Mouse (Mus musculus) embryonic facial prominence, embryonic 13.5 days (tissue): ENCODE measurements around the gene Tfip11. TPM values are rescaled to one million over a fixed set of nuclear protein-coding genes. Genes with fewer than 3 reads are reported as not detected.
A peak's percentile ranks its signal among the peaks of the same experiment; 100 is the strongest.

Experiments
- ATAC-seq: fragments of 200-750 bp; cut with Nextera tagmentation; 2 replicates; pipeline ENCODE4 v1.8.0; 2017; ENCODE audit warnings: low read depth; ENCODE audit not compliant: insufficient number of reproducible peaks, insufficient read depth, low FRiP score, low TSS enrichment
- H3K27ac ChIP-seq: fragments of 300-500 bp; sonication (generic); 2 replicates; pipeline ENCODE4 v1.5.1; 2015; ENCODE audit warnings: moderate library complexity, mild to moderate bottlenecking, inconsistent platforms
- H3K27me3 ChIP-seq: fragments of 300-500 bp; sonication (generic); 2 replicates; pipeline ENCODE4 v1.6.1; 2015; ENCODE audit warnings: mild to moderate bottlenecking, inconsistent platforms
- H3K36me3 ChIP-seq: fragments of 300-500 bp; sonication (generic); 2 replicates; pipeline ENCODE4 v1.6.1; 2015; ENCODE audit warnings: mild to moderate bottlenecking, inconsistent platforms
- H3K4me1 ChIP-seq: fragments of 300-500 bp; sonication (generic); 2 replicates; pipeline ENCODE4 v1.6.1; 2015; ENCODE audit warnings: inconsistent platforms
- H3K4me2 ChIP-seq: fragments of 300-500 bp; sonication (generic); 2 replicates; pipeline ENCODE4 v1.6.1; 2015; ENCODE audit warnings: moderate library complexity, mild to moderate bottlenecking, inconsistent platforms
- H3K4me3 ChIP-seq: fragments of 300-500 bp; sonication (generic); 2 replicates; pipeline ENCODE4 v1.5.1; 2015; ENCODE audit warnings: mild to moderate bottlenecking, inconsistent platforms
- H3K9ac ChIP-seq: fragments of 300-500 bp; sonication (generic); 2 replicates; pipeline ENCODE4 v1.6.1; 2015; ENCODE audit warnings: mild to moderate bottlenecking, inconsistent platforms
- H3K9me3 ChIP-seq: fragments of 300-500 bp; sonication (generic); 2 replicates; pipeline ENCODE4 v1.6.1; 2016; ENCODE audit warnings: inconsistent platforms
- WGBS: fragments of 180-500 bp; shearing (Covaris S2); methylation state at CpG from one replicate; pipeline ENCODE4 v1.1.7; 2015; ENCODE audit warnings: mixed read lengths; 5-methylcytosine and 5-hydroxymethylcytosine counted together
- polyA plus RNA-seq: library from polyadenylated mRNA; unstranded; fragments of >200 nt; fragmentation: Nextera tagmentation; extraction: Ambion mirVana; gene quantifications from 2 replicates; pipeline ENCODE4 v1.2.1, GENCODE M21; 2015

The Tfip11 gene
- polyA plus RNA-seq, 1 experiment from 2014 or later = 31.8 TPM

DNA sequence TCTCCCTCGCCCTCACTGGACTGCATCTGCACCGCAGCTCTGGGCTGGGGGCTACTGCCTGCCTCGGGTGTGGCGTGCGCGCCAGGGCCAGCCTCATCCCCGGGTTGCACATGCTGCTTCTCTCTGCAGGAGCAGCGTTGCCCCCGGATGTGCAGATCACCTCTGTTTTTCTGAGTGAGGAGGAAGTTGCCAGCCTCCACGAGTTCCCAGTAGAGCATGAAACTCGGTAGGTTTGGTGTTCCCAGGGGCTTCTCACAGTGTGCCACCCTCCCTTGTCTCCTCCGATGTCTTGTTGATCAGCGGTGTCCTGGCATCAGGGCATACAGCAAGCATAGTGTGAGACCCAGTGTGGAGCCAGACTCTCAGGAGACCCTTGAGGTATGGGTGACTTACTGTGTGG lies 43.2 kb downstream of the Tfip11 start:
- H3K9me3 ChIP-seq = no peaks in the 10 kb centered on the region
- no peak overlapping the region for H3K4me3 ChIP-seq
- ATAC-seq = no peak
- no peak overlapping the region for H3K27ac ChIP-seq
- 93% methylated on average over 13 of the region's 13 CpGs for whole genome bisulfite sequencing
- no peak overlapping the region for H3K4me2 ChIP-seq
- no peaks in the 10 kb centered on the region for H3K27me3 ChIP-seq
- peaks cover 93% of the 10 kb centered on the region for H3K36me3 ChIP-seq
- no peak overlapping the region for H3K9ac ChIP-seq
- H3K4me1 ChIP-seq = no peaks in the 10 kb centered on the region

DNA sequence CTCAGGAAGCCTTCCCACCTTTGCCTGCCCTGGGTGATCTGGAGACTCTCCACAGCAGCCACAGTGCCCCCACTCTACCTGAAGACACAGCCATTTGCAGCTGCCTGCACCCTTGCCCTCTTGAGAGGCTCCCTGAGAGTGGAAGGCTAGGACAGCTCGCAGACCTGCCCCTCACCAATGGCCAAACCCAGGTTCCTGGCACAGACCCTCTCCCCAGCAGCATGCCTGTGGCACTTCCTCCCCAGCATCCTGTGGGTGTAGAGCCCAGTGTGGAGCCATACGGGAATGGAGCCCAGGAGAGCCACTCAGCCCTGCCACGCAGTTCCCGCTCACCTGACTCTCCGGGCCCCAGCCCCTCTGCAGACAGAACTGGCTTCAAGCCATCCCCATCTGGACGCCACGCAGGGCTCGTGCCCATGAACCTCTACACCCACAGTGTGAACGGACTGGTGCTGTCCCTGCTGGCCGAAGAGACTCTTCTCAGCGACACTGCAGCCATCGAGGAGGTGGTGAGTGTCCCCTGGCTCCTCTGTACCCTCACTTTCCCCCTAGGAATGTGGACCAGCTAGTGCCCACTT lies 44.2 kb downstream of the Tfip11 start:
- Histone ChIP-seq H3K9ac (no peak overlapping the region), H3K4me3 (no peak overlapping the region), H3K27me3 (no peaks in the 10 kb centered on the region), H3K27ac (no peak overlapping the region; the same call in 1 of the 2 replicates), H3K4me2 (no peak overlapping the region), H3K36me3 (peaks cover 93% of the 10 kb centered on the region), H3K9me3 (no peaks in the 10 kb centered on the region), H3K4me1 (no peaks in the 10 kb centered on the region)
- ATAC-seq = no peak
- 93% methylated on average over 12 of the region's 12 CpGs for WGBS

DNA sequence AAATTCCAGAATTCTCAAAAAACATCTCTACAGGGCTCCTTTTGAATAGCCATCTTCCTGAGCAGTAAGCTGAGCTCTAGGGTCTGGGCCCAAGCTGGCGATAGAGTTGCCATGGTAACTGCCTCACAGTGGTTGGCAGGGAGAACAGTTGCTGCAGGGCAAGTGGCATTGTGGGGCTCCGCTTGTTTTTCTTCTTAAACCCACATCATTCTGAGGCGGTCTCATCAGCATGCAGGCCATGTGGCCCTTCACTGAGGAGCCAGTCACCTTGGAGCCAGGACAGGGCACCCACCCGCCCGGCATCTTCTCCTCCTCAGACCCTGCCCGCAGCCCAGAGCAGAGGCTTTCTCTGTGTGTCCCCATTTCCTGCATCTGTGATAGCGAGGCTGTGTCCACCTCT lies 45.8 kb downstream of the Tfip11 start:
- ATAC-seq = no peak
- Histone ChIP-seq H3K4me2 (no peak overlapping the region), H3K4me3 (no peak overlapping the region), H3K27ac (no peak overlapping the region), H3K9ac (no peak overlapping the region), H3K4me1 (no peaks in the 10 kb centered on the region), H3K36me3 (peaks cover 95% of the 10 kb centered on the region), H3K27me3 (no peaks in the 10 kb centered on the region), H3K9me3 (no peaks in the 10 kb centered on the region)
- WGBS = 63% methylated on average over 7 of the region's 7 CpGs

DNA sequence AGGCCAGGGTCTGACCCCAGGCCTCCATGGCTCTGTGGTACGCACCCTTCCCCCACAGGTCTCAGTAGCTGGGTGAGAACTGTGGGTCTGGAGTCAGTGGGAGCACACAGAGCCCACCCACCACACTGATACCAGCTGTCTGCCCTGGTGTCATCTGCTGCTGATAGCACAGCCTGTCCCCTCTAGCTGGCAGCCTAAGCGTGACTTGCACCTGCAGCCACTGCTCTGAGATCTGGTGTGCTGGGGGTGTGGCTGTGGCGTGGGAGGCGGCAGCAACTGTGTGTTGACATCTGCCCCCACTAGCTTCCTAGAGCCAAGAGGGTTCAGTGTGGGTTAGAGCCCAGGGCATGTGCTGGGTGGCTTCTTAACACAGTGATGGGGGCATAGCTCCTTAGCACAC lies 50.0 kb downstream of the Tfip11 start:
- Histone ChIP-seq H3K9me3 (no peaks in the 10 kb centered on the region), H3K36me3 (peaks cover 87% of the 10 kb centered on the region), H3K27me3 (no peaks in the 10 kb centered on the region), H3K4me1 (no peaks in the 10 kb centered on the region), H3K9ac (no peak overlapping the region), H3K4me2 (no peak overlapping the region), H3K4me3 (no peak overlapping the region), H3K27ac (no peak overlapping the region)
- ATAC-seq = no peak
- 84% methylated on average over 4 of the region's 4 CpGs for WGBS

DNA sequence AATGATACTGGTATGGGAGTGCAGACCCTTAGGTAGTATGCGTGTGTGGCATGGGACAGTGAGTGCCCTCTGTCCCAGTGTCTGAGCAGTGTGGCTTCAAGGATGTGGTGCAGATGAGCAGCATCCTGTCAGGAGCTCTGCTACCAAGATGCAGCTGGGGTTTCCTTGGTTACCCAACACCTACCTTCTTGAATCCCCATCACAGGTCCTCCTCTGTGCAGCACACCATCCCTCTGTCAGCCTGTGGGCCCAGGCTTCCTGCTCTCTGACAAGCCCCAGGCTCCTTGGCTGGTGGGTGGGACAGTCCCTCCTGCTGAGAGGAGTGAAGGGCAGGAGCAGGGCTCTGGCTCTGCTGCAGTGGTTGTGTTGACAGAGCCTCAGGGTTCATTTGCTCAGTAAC lies 51.2 kb downstream of the Tfip11 start:
- ATAC-seq = no peak
- 100% methylated on average over 1 of the region's 1 CpGs for WGBS
- Histone ChIP-seq H3K9ac (no peak overlapping the region), H3K27me3 (no peaks in the 10 kb centered on the region), H3K4me3 (no peak overlapping the region), H3K4me2 (no peak overlapping the region), H3K9me3 (no peaks in the 10 kb centered on the region), H3K4me1 (peaks cover 6% of the 10 kb centered on the region; the same call in 1 of the 2 replicates), H3K36me3 (peaks cover 76% of the 10 kb centered on the region), H3K27ac (no peak overlapping the region)

DNA sequence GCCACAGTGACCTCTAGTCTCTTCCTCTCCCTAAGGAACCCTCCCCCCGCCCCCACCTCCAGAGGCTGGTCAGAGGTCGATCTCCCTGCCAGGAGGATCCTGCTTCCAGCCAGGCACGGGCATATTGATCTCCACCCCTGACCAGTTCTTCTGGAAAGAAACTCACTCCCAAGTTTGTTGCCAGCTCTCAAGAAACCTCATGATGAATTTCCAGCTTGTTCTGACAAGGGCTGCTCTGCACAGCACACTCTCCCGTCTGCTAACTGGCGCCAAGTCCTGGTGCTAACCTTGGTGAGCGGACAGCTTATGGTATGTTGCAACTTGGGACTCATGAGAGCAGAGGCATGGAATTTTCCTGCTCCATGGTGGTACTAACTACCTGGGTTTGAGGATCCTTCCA lies 52.6 kb downstream of the Tfip11 start:
- H3K9me3 ChIP-seq = no peaks in the 10 kb centered on the region
- no peak overlapping the region for H3K27ac ChIP-seq
- ATAC-seq = no peak
- no peak overlapping the region for H3K4me3 ChIP-seq
- H3K27me3 ChIP-seq = no peaks in the 10 kb centered on the region
- H3K4me2 ChIP-seq = no peak overlapping the region
- H3K4me1 ChIP-seq = peaks cover 14% of the 10 kb centered on the region; the same call in 1 of the 2 replicates
- 78% methylated on average over 6 of the region's 6 CpGs for WGBS
- no peak overlapping the region for H3K9ac ChIP-seq
- peaks cover 63% of the 10 kb centered on the region for H3K36me3 ChIP-seq

DNA sequence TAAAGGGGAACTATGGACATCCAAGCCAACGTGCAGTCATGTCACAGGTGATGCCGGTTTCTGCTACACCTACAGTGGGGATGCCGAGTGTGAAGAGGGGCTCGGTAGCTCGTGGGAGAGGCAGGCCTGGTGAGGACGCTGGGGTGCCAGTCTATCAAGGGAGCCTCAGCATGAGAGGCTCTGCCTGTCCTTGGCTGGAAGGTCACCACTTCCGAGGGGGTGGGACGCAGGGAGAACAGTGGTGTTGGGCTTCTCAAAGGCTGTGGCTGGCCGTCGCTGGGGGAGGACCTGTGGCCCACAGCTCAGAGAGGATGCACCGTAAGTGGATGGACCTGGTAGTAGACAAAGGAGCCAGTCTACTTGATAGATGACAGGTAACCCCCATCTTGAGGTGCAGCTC lies 55.0 kb downstream of the Tfip11 start:
- H3K27me3 ChIP-seq = no peaks in the 10 kb centered on the region
- peaks cover 14% of the 10 kb centered on the region; the same call in 1 of the 2 replicates for H3K4me1 ChIP-seq
- H3K27ac ChIP-seq = no peak overlapping the region
- H3K4me3 ChIP-seq = no peak overlapping the region
- no peak overlapping the region for H3K9ac ChIP-seq
- no peak overlapping the region for H3K4me2 ChIP-seq
- peaks cover 53% of the 10 kb centered on the region for H3K36me3 ChIP-seq
- WGBS = 85% methylated on average over 11 of the region's 11 CpGs
- ATAC-seq = no peak
- no peaks in the 10 kb centered on the region for H3K9me3 ChIP-seq

DNA sequence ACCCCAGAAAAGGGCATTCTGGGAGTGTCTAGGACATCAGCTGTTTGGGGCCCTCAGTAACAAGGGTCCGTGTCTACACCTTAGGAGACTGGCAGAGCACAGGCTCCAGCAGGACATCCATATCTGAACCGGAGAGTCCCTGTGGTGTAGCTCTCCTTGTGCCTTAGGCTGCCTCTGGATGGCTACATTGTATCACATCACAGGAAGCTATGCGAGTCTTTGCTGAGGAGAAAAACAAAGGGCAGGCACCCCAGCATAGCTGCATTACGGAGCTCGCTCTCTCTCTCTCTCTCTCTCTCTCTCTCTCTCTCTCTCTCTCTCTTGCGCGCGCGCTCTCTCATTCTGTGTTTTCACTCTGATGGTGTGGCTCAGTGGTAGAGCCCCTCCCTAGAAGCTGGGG lies 55.9 kb downstream of the Tfip11 start:
- Histone ChIP-seq H3K36me3 (peaks cover 52% of the 10 kb centered on the region), H3K27ac (peak overlapping the region; percentile 72), H3K9me3 (no peaks in the 10 kb centered on the region), H3K4me3 (no peak overlapping the region), H3K4me1 (peaks cover 14% of the 10 kb centered on the region; the same call in 1 of the 2 replicates), H3K9ac (no peak overlapping the region), H3K4me2 (no peak overlapping the region), H3K27me3 (no peaks in the 10 kb centered on the region)
- ATAC-seq = no peak
- 59% methylated on average over 8 of the region's 9 CpGs for WGBS

DNA sequence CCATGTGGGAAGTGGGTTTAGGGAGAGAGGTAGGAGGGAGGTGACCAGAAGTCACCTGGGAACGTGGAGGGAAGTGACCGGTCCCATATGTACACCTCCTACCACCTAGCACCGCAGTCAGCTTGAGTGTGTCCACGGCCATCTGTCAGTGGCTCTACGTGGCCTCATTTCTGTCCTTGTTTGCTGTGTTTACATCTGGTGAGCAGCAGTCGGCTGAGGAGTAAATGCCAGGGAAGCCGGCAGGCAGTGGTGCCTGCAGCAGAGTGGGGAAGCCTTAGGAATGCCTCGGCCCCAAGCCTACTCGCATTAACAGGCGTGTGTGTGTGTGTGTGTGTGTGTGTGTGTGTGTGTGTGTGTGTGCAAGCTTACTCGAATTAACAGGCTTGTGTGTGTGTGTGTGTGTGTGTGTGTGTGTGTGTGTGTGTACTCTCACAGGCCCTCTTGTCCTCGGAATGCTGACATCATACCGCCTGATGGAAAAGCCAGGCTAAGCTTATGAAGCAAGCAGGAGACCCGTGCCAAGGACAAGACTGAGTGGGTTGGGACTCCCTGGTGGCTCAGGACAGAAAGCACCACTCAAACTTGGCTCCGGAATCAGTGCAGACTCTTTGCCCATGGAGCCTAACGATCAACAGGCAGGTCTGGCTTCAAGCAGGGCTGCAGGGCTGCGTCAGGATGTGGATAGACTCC lies 56.6 kb downstream of the Tfip11 start:
- H3K9ac ChIP-seq = no peak overlapping the region
- H3K4me1 ChIP-seq = peaks cover 14% of the 10 kb centered on the region; the same call in 1 of the 2 replicates
- 49% methylated on average over 17 of the region's 17 CpGs for WGBS
- no peak overlapping the region for H3K4me3 ChIP-seq
- 0 out of 2 replicates have a peak, but pooled peaks have one; percentile 21 for ATAC-seq
- H3K9me3 ChIP-seq = no peaks in the 10 kb centered on the region
- peaks cover 46% of the 10 kb centered on the region for H3K36me3 ChIP-seq
- no peak overlapping the region for H3K4me2 ChIP-seq
- no peaks in the 10 kb centered on the region for H3K27me3 ChIP-seq
- H3K27ac ChIP-seq = peak overlapping the region; percentile 72

DNA sequence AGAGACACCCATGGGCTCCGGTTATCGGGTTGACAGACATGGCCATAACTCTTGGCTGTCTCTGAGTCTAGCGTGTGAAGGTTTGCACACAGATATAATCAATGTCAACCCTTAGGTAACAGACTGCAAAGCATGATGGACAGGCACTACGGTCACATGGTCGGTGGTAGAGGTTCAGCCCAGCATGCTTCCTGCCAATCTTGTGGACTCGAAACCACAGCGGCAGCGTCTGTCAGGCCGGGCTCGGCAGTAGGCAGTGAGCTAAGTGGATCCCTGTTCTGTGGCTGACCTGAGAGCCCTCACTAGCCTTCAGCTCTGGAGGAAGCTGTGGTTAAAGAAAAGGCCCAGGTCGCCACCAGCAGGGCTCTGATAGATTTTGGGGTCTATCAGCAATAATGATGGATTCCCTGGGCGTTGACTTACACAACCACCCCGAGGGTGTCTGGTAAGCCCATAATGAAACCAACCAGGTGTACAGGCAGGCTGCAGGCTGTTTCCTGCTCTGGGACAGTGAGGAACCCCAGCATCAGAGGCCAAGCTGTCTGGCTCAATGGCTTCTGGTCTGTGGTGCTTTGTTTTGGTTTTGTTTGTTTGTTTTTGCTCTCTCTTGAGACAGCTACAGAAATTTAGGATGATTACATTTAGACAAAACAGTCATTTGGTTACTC lies 58.8 kb downstream of the Tfip11 start:
- 88% methylated on average over 13 of the region's 13 CpGs for WGBS
- peaks cover 6% of the 10 kb centered on the region; the same call in 1 of the 2 replicates for H3K27me3 ChIP-seq
- H3K27ac ChIP-seq = no peak overlapping the region
- H3K4me1 ChIP-seq = peaks cover 14% of the 10 kb centered on the region; the same call in 1 of the 2 replicates
- H3K9ac ChIP-seq = no peak overlapping the region
- H3K36me3 ChIP-seq = peaks cover 33% of the 10 kb centered on the region
- H3K4me2 ChIP-seq = no peak overlapping the region
- H3K4me3 ChIP-seq = no peak overlapping the region
- H3K9me3 ChIP-seq = no peaks in the 10 kb centered on the region
- ATAC-seq = no peak

DNA sequence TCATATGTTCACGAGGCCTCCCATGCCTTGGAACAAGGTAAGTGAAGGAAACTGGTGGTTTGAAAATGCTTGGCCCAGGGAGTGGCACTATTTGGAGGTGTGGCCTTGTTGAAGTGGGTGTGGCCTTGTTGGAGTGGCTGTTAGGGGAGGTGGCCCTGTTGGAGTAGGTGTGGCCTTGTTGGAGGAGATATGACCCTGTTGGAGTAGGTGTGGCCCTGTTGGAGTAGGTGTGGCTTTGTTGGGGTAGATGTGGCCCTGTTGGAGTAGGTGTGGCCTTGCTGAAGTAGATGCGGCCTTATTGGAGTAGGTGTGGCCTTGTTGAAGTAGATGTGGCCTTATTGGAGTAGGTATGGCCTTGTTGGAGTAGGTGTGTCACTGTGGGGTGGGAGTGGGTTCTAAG lies 59.8 kb downstream of the Tfip11 start:
- Histone ChIP-seq H3K27me3 (peaks cover 11% of the 10 kb centered on the region), H3K27ac (no peak overlapping the region), H3K4me3 (no peak overlapping the region), H3K9me3 (no peaks in the 10 kb centered on the region), H3K9ac (no peak overlapping the region), H3K4me1 (peaks cover 14% of the 10 kb centered on the region; the same call in 1 of the 2 replicates), H3K36me3 (peaks cover 31% of the 10 kb centered on the region), H3K4me2 (no peak overlapping the region)
- 85% methylated on average over 2 of the region's 2 CpGs for WGBS
- ATAC-seq = no peak
